Mouse (Mus musculus): ENCODE measurements around the gene Sult3a1.
"Not testable (repeated sequence)": the region's sequence is repeated elsewhere in the genome, so short reads cannot be mapped to it uniquely, and the experiment has no call there.

DNA sequence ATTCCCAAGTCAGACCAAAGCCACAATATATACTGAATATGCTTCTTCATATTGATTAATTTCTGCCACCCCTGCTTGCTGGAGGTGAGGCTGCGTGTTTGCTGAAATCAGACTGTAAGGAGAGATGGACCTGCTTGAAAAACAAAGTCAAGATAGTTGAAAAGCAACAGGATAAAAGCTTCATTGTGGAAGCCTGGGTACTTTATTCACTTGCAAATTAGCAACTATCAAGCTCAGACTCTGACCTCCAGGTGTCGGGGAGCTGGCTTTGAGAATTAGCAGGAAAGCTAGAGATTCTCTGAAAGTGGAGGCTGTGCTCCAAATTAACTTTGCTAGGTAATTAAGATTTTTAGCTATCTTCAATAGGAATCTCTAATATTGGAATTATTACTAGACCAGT lies 24.9 kb downstream of the Sult3a1 start:
- not testable (repeated sequence) for TF ChIP-seq EP300 (IDR thresholded peaks at IDR 0.05; ENCODE audit: low read length); HCFC1 (IDR thresholded peaks at IDR 0.05; ENCODE audit: low read depth, low read length); POLR2A (IDR thresholded peaks at IDR 0.05; ENCODE audit: low read depth, low read length); CTCF (conservative IDR thresholded peaks at IDR 0.05 in 1 of 2, IDR thresholded peaks at IDR 0.05 in 1 of 2; ENCODE audit: low read depth in 2 of 2, low read length in 2 of 2); CHD2 (IDR thresholded peaks at IDR 0.05; ENCODE audit: low read length); ZNF384 (IDR thresholded peaks at IDR 0.05; ENCODE audit: low read depth, low read length); CHD1 (IDR thresholded peaks at IDR 0.05; ENCODE audit: low read depth, low read length); NELFE (IDR thresholded peaks at IDR 0.05; ENCODE audit: low read depth, low read length); MAX (IDR thresholded peaks at IDR 0.05; ENCODE audit: low read length); JUND (conservative IDR thresholded peaks at IDR 0.05; ENCODE audit: low read depth, low read length)

Measured in CH12.LX (cell line).